ENCODE assay signal across 8 mouse cellular contexts in the genomic region with DNA sequence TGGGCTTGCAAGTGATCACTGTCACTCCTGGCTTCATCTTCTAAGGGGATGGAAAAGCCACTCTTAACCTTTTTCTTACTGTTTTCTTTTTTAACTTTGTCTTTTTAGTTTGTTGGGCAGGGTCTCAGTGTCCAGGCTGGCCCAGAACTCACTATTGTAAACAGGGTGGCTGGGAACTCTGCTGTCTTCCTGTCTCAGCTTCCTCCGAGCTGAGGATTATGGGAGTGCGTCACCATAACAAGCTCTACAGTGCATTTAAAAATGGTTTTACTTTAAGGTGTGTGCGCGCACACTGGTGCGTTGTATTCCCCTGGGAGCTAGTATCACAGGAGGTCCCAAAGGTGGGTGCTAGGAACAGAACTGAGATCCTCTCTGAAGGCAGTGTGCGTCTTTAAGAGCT. TPM values are rescaled to one million over a fixed set of nuclear protein-coding genes. Genes with fewer than 3 reads are reported as not detected.
DNase-seq lines count a peak whose midpoint lies in the region; ATAC-seq and TF ChIP-seq lines count a peak whose summit lies in the region.

No protein-coding gene starts in this region.

- H3K9ac ChIP-seq in neural tube, embryonic 11.5 days (ENCODE audit: low read length) = peak overlapping the region; percentile 69; the same call in 1 of the 2 replicates
- peak overlapping the region; percentile 66; the same call in 1 of the 2 replicates for H3K9ac ChIP-seq in forebrain, postnatal 0 days
- H3K9ac ChIP-seq in limb, embryonic 14.5 days (ENCODE audit: low read depth, low read length, severe bottlenecking) = peak overlapping the region; percentile 78

- H3K27ac ChIP-seq in neural tube, embryonic 11.5 days (ENCODE audit: low read depth, low read length) = no peak overlapping the region
- H3K27ac ChIP-seq in forebrain, postnatal 0 days (ENCODE audit: low read depth, low read length) = no peak overlapping the region
- H3K27ac ChIP-seq in limb, embryonic 14.5 days (replicated peaks; ENCODE audit: low read depth, low read length) = no peak overlapping the region

- TF ChIP-seq POLR2A in limb, embryonic 14.5 days (IDR thresholded peaks at IDR 0.05; ENCODE audit: borderline replicate concordance, extremely low read depth, insufficient read depth, insufficient read length) = no peak

- peak overlapping the region; percentile 87 for H3K4me2 ChIP-seq in neural tube, embryonic 11.5 days (ENCODE audit: low read depth)
- H3K4me2 ChIP-seq in forebrain, postnatal 0 days (ENCODE audit: low read depth) = peak overlapping the region; percentile 84
- H3K4me2 ChIP-seq in limb, embryonic 14.5 days (replicated peaks; ENCODE audit: low read depth, low read length, severe bottlenecking) = peak overlapping the region; percentile 83

- WGBS in neural tube, embryonic 11.5 days = 76% methylated on average over 6 of the region's 6 CpGs
- WGBS in forebrain, postnatal 0 days = 77% methylated on average over 6 of the region's 6 CpGs
- WGBS in limb, embryonic 14.5 days = 74% methylated on average over 6 of the region's 6 CpGs

- H3K4me3 ChIP-seq in neural tube, embryonic 11.5 days (ENCODE audit: low read depth, low read length) = peak overlapping the region; percentile 46
- peak overlapping the region; percentile 45 for H3K4me3 ChIP-seq in forebrain, postnatal 0 days (ENCODE audit: low read depth, low read length)
- peak overlapping the region; percentile 65 for H3K4me3 ChIP-seq in limb, embryonic 14.5 days (replicated peaks; ENCODE audit: low read length)

- no peaks in the 10 kb centered on the region for H3K4me1 ChIP-seq in neural tube, embryonic 11.5 days (ENCODE audit: control insufficient read depth, insufficient read depth, low read length)
- H3K4me1 ChIP-seq in forebrain, postnatal 0 days (ENCODE audit: insufficient read depth) = peaks cover 6% of the 10 kb centered on the region; the same call in 1 of the 2 replicates
- H3K4me1 ChIP-seq in limb, embryonic 14.5 days (ENCODE audit: control insufficient read depth, insufficient read depth, low read length) = 0 out of 2 replicates have a peak, but pooled peaks cover 4% of the 10 kb centered on the region

- ATAC-seq in neural tube, embryonic 11.5 days (ENCODE audit: insufficient read depth, low FRiP score, low TSS enrichment) = no peak
- ATAC-seq in forebrain, postnatal 0 days = no peak
- ATAC-seq in limb, embryonic 14.5 days (ENCODE audit: low FRiP score, low read depth) = peak; percentile 12
- no peak for ATAC-seq in cerebellum, adult (ENCODE audit: insufficient number of reproducible peaks, low FRiP score, low TSS enrichment)

- TF ChIP-seq CTCF in forebrain, postnatal 0 days (IDR thresholded peaks at IDR 0.05; ENCODE audit: low read depth) = no peak

- no peaks in the 10 kb centered on the region for H3K9me3 ChIP-seq in neural tube, embryonic 11.5 days (ENCODE audit: control insufficient read depth, low read length)
- H3K9me3 ChIP-seq in forebrain, postnatal 0 days (ENCODE audit: low read length) = no peaks in the 10 kb centered on the region
- H3K9me3 ChIP-seq in limb, embryonic 14.5 days (ENCODE audit: control insufficient read depth, low read length) = no peaks in the 10 kb centered on the region

- DNase-seq in neural tube, embryonic 11.5 days (ENCODE audit: low spot score) = no peak
- no peak for DNase-seq in neural tube, embryonic 10.5 days (ENCODE audit: extremely low spot score, low spot score)
- DNase-seq in forebrain, postnatal 0 days = no peak
- DNase-seq in limb, embryonic 14.5 days (ENCODE audit: low spot score) = no peak
- peak; percentile 37 to 53 for DNase-seq in natural killer cell, adult 2 months (ENCODE audit: low spot score in 2 of 2)
- no peak for DNase-seq in right cerebral cortex, postnatal 25 days
- no peak for DNase-seq in cerebellum, postnatal 10 days

- no peaks in the 10 kb centered on the region for H3K27me3 ChIP-seq in neural tube, embryonic 11.5 days (ENCODE audit: control insufficient read depth, insufficient read depth, low read length)
- no peaks in the 10 kb centered on the region for H3K27me3 ChIP-seq in forebrain, postnatal 0 days (ENCODE audit: insufficient read depth, low read length)
- no peaks in the 10 kb centered on the region for H3K27me3 ChIP-seq in limb, embryonic 14.5 days (ENCODE audit: control insufficient read depth, insufficient read depth, low read length)

- no peaks in the 10 kb centered on the region for H3K36me3 ChIP-seq in neural tube, embryonic 11.5 days (ENCODE audit: control insufficient read depth, insufficient read depth, low read length)
- no peaks in the 10 kb centered on the region for H3K36me3 ChIP-seq in forebrain, postnatal 0 days (ENCODE audit: insufficient read depth)
- no peaks in the 10 kb centered on the region for H3K36me3 ChIP-seq in limb, embryonic 14.5 days (ENCODE audit: control insufficient read depth, insufficient read depth, low read length)

RNA-seq across cellular contexts. Expression of a gene that starts 29.3 kb away (rescaled TPM):
- 41.3 and 44.4 TPM in 2 replicates for polyA plus RNA-seq in neural tube, embryonic 11.5 days (2014; fragmentation: Nextera tagmentation; extraction: Ambion mirVana)
- total RNA-seq in forebrain, postnatal 0 days (2014; rRNA removed) = 59.8 and 81.3 TPM in 2 replicates
- polyA plus RNA-seq in forebrain, postnatal 0 days (2015; fragmentation: Nextera tagmentation; extraction: Ambion mirVana) = 88.3 and 118 TPM in 2 replicates
- polyA plus RNA-seq in limb, embryonic 14.5 days (2012; rRNA removed) = 26.2 and 31.6 TPM in 2 replicates
- polyA plus RNA-seq in limb, embryonic 14.5 days (2014; fragmentation: Nextera tagmentation; extraction: Ambion mirVana) = 23.9 and 27.3 TPM in 2 replicates

RNA-seq across cellular contexts. Expression of a gene that starts 29.4 kb away (rescaled TPM):
- polyA plus RNA-seq in neural tube, embryonic 11.5 days (2014; fragmentation: Nextera tagmentation; extraction: Ambion mirVana) = 2.8 and 3.0 TPM in 2 replicates
- 10.2 and 11.1 TPM in 2 replicates for total RNA-seq in forebrain, postnatal 0 days (2014; rRNA removed)
- 6.7 and 8.5 TPM in 2 replicates for polyA plus RNA-seq in forebrain, postnatal 0 days (2015; fragmentation: Nextera tagmentation; extraction: Ambion mirVana)
- 16.6 and 23.2 TPM in 2 replicates for polyA plus RNA-seq in limb, embryonic 14.5 days (2012; rRNA removed)
- 5.7 and 5.9 TPM in 2 replicates for polyA plus RNA-seq in limb, embryonic 14.5 days (2014; fragmentation: Nextera tagmentation; extraction: Ambion mirVana)

RNA-seq across cellular contexts. Expression of a gene that starts 50.4 kb away (rescaled TPM):
- not detected in 2 replicates for polyA plus RNA-seq in neural tube, embryonic 11.5 days (2014; fragmentation: Nextera tagmentation; extraction: Ambion mirVana)
- not detected in 2 replicates for total RNA-seq in forebrain, postnatal 0 days (2014; rRNA removed)
- 0.19 TPM in 1 of 2 replicates, not detected in the other for polyA plus RNA-seq in forebrain, postnatal 0 days (2015; fragmentation: Nextera tagmentation; extraction: Ambion mirVana)
- 0.10 and 0.23 TPM in 2 replicates for polyA plus RNA-seq in limb, embryonic 14.5 days (2012; rRNA removed)
- polyA plus RNA-seq in limb, embryonic 14.5 days (2014; fragmentation: Nextera tagmentation; extraction: Ambion mirVana) = 0.19 TPM in 1 of 2 replicates, not detected in the other

Comparison
In these comparisons a context has a peak if more than half of its experiments do, and no peak if none do; other contexts are left out.
1. DNase-seq: peak in natural killer cell, adult 2 months (2 of 2); none in neural tube, embryonic 11.5 days (single experiment), neural tube, embryonic 10.5 days (single experiment), forebrain, postnatal 0 days (single experiment), limb, embryonic 14.5 days (single experiment), right cerebral cortex, postnatal 25 days (single experiment) and cerebellum, postnatal 10 days (0 of 2).
2. Peak in every context shown above with its lines, with median percentiles within 50 percentile points of each other: H3K4me2 ChIP-seq, H3K4me3 ChIP-seq and H3K9ac ChIP-seq.